Comparison of ENCODE assay signal across 17 mouse cellular contexts in the genomic region with DNA sequence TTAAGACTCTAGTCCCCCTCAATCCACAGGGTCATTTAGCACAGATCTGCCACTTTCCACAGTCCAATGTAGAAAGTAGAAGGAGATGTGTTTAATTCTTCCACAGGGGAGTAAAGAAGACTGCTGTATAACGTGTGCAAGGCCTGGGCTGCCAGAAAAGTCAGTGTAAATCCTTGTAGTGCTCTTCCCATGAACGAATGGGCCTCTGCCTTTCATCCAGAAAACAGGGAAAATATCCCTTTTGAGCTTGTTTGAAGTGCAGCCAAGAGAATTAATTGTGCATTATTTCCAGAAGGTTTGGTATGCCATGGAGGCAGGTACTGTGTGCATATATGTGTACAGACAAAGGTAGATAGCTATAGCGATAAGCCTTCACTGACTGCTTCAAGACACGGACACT.
A peak's percentile ranks its signal among the peaks of the same experiment; 100 is the strongest.
DNase-seq lines count a peak whose midpoint lies in the region; ATAC-seq and TF ChIP-seq lines count a peak whose summit lies in the region.
"Had no signal": no experiment of that assay in that cellular context is flagged by ENCODE, and none has a peak within 500 bp of the region (broad histone marks: within the 10 kb centered on the region; RNA-seq: fewer than 3 reads in every experiment).

No protein-coding gene starts in this region.

- peak overlapping the region; percentile 95 for H3K27ac ChIP-seq in forebrain, embryonic 12.5 days
- peak overlapping the region; percentile 88 for H3K27ac ChIP-seq in hindbrain, embryonic 13.5 days
- H3K27ac ChIP-seq in midbrain, embryonic 14.5 days (replicated peaks; ENCODE audit: low read depth, low read length): peak overlapping the region; percentile 81
- H3K27ac ChIP-seq: kidney, postnatal 0 days; lung, embryonic 15.5 days had no signal

- TF ChIP-seq CTCF in brain, embryonic 14.5 days (IDR thresholded peaks at IDR 0.05; ENCODE audit: borderline replicate concordance, extremely low read depth, insufficient read depth, insufficient read length): no peak

- H3K27me3 ChIP-seq in forebrain, embryonic 12.5 days: no peaks in the 10 kb centered on the region
- H3K27me3 ChIP-seq in hindbrain, embryonic 13.5 days: no peaks in the 10 kb centered on the region
- H3K27me3 ChIP-seq in midbrain, embryonic 14.5 days (ENCODE audit: control insufficient read depth, insufficient read depth, low read length): no peaks in the 10 kb centered on the region

- intact Hi-C loops in heart, postnatal 25 days (cut with DNase I): no loop called here

- peaks cover 60% of the 10 kb centered on the region for H3K4me1 ChIP-seq in forebrain, embryonic 12.5 days
- peaks cover 41% of the 10 kb centered on the region for H3K4me1 ChIP-seq in hindbrain, embryonic 13.5 days (replicated peaks)
- H3K4me1 ChIP-seq in midbrain, embryonic 14.5 days (ENCODE audit: control insufficient read depth, insufficient read depth, low read length): peaks cover 27% of the 10 kb centered on the region

- no peak overlapping the region for H3K4me3 ChIP-seq in forebrain, embryonic 12.5 days (replicated peaks)
- no peak overlapping the region for H3K4me3 ChIP-seq in hindbrain, embryonic 13.5 days
- no peak overlapping the region for H3K4me3 ChIP-seq in midbrain, embryonic 14.5 days (replicated peaks; ENCODE audit: low read depth, low read length)
- H3K4me3 ChIP-seq: lung, embryonic 15.5 days had no signal

- H3K9me3 ChIP-seq in forebrain, embryonic 12.5 days: no peaks in the 10 kb centered on the region
- no peaks in the 10 kb centered on the region for H3K9me3 ChIP-seq in hindbrain, embryonic 13.5 days
- H3K9me3 ChIP-seq in midbrain, embryonic 14.5 days (ENCODE audit: control insufficient read depth, low read length): no peaks in the 10 kb centered on the region
- H3K9me3 ChIP-seq: lung, embryonic 15.5 days had no signal

- H3K4me2 ChIP-seq in forebrain, embryonic 12.5 days: peak overlapping the region; percentile 29; the same call in 1 of the 2 replicates
- H3K4me2 ChIP-seq in hindbrain, embryonic 13.5 days: no peak overlapping the region
- H3K4me2 ChIP-seq in midbrain, embryonic 14.5 days (ENCODE audit: low read length): no peak overlapping the region
- H3K4me2 ChIP-seq: liver, embryonic 11.5 days; lung, embryonic 15.5 days had no signal

- H3K36me3 ChIP-seq in forebrain, embryonic 12.5 days (replicated peaks): no peaks in the 10 kb centered on the region
- H3K36me3 ChIP-seq in hindbrain, embryonic 13.5 days: no peaks in the 10 kb centered on the region
- no peaks in the 10 kb centered on the region for H3K36me3 ChIP-seq in midbrain, embryonic 14.5 days (ENCODE audit: control insufficient read depth, insufficient read depth, low read length)
- H3K36me3 ChIP-seq: lung, embryonic 15.5 days had no signal

- peak; percentile 76 for DNase-seq in brain, embryonic 14.5 days (ENCODE audit: low read depth)
- peak; percentile 33 for DNase-seq in midbrain, embryonic 14.5 days
- DNase-seq in heart, postnatal 25 days (ENCODE audit: low spot score): no peak
- no peak for DNase-seq in kidney, postnatal 25 days
- no peak for DNase-seq in spleen, postnatal 4 days (ENCODE audit: low spot score in 2 of 2)
- DNase-seq in cerebellum, postnatal 36 days: no peak
- DNase-seq: adrenal gland, postnatal 14 days; cerebellum, adult 9-10 months; layer of hippocampus, adult 9-11 months; left cerebral cortex, postnatal 4 days; right cerebral cortex, postnatal 14 days; thymus, adult 2 months had no signal

- H3K9ac ChIP-seq in forebrain, embryonic 12.5 days: peak overlapping the region; percentile 22; the same call in 1 of the 2 replicates
- no peak overlapping the region for H3K9ac ChIP-seq in hindbrain, embryonic 13.5 days
- H3K9ac ChIP-seq in midbrain, embryonic 14.5 days (replicated peaks; ENCODE audit: low read length): no peak overlapping the region
- H3K9ac ChIP-seq: lung, embryonic 15.5 days had no signal

- no peak for ATAC-seq in forebrain, embryonic 12.5 days (ENCODE audit: low FRiP score)
- ATAC-seq in hindbrain, embryonic 13.5 days (ENCODE audit: low FRiP score): no peak
- ATAC-seq in midbrain, embryonic 14.5 days (ENCODE audit: low FRiP score, low TSS enrichment): no peak

- 41% methylated on average over 4 of the region's 4 CpGs for WGBS in forebrain, embryonic 12.5 days
- WGBS in hindbrain, embryonic 13.5 days: 64% methylated on average over 4 of the region's 4 CpGs
- 57% methylated on average over 4 of the region's 4 CpGs for WGBS in midbrain, embryonic 14.5 days

- no peak for TF ChIP-seq POLR2A in brain, embryonic 14.5 days (IDR thresholded peaks at IDR 0.05; ENCODE audit: borderline replicate concordance, extremely low read depth, insufficient read depth, insufficient read length, poor library complexity, severe bottlenecking)

Comparison
In these comparisons a context has a peak if more than half of its experiments do, and no peak if none do; other contexts are left out.
1. DNase-seq: peak in brain, embryonic 14.5 days (single experiment) and midbrain, embryonic 14.5 days (single experiment); none in heart, postnatal 25 days (single experiment), kidney, postnatal 25 days (0 of 2), spleen, postnatal 4 days (0 of 2) and cerebellum, postnatal 36 days (0 of 2).
2. Peak in every context shown above with its lines, with median percentiles within 50 percentile points of each other: H3K27ac ChIP-seq.